Mouse (Mus musculus) liver, embryonic 16.5 days (tissue): ENCODE data around the gene Olfr1297. TPM values are rescaled to one million over a fixed set of nuclear protein-coding genes. Genes with fewer than 3 reads are reported as not detected.

Source experiments
- ATAC-seq: fragments of 200-750 bp; cut with Nextera tagmentation; 2 replicates; pipeline ENCODE4 v1.8.0; 2017; ENCODE audit warnings: low read depth, mild to moderate bottlenecking, moderate number of reproducible peaks, moderate library complexity
- H3K27ac ChIP-seq: fragments of 300-500 bp; sonication (generic); 2 replicates; pipeline ENCODE4 v1.5.1; 2014; ENCODE audit warnings: mild to moderate bottlenecking, low read length
- H3K27me3 ChIP-seq: fragments of 300-500 bp; sonication (generic); 2 replicates; pipeline ENCODE4 v1.6.1; 2014; ENCODE audit warnings: low read depth, low read length, mixed read lengths; ENCODE audit not compliant: control insufficient read depth, insufficient read depth
- H3K36me3 ChIP-seq: fragments of 300-500 bp; sonication (generic); 2 replicates; pipeline ENCODE4 v1.6.1; 2014; ENCODE audit warnings: mild to moderate bottlenecking; ENCODE audit not compliant: control insufficient read depth, insufficient read depth
- H3K4me1 ChIP-seq: fragments of 300-500 bp; sonication (generic); 2 replicates; pipeline ENCODE4 v1.6.1; 2014; ENCODE audit warnings: low read depth, low read length, mixed read lengths; ENCODE audit not compliant: control insufficient read depth
- H3K4me2 ChIP-seq: fragments of 300-500 bp; sonication (generic); 2 replicates; pipeline ENCODE4 v1.6.1; 2014; ENCODE audit warnings: low read depth, low read length, mixed read lengths
- H3K4me3 ChIP-seq: fragments of 300-500 bp; sonication (generic); 2 replicates; pipeline ENCODE4 v1.5.1; 2014; ENCODE audit warnings: low read depth, mild to moderate bottlenecking, low read length
- H3K9ac ChIP-seq: fragments of 300-500 bp; sonication (generic); 2 replicates; pipeline ENCODE4 v1.6.1; 2014; ENCODE audit warnings: low read depth, low read length
- H3K9me3 ChIP-seq: fragments of 300-500 bp; sonication (generic); replicated peaks from 2 replicates; pipeline ENCODE4 v1.6.1; 2016; ENCODE audit warnings: low read length; ENCODE audit not compliant: control insufficient read depth
- WGBS: fragments of 180-500 bp; shearing (Covaris S2); extraction: QIAGEN DNeasy Blood & Tissue Kit; methylation state at CpG from one replicate; pipeline ENCODE4 v1.1.7; 2014; ENCODE audit not compliant: insufficient replicate concordance; 5-methylcytosine and 5-hydroxymethylcytosine counted together
- polyA plus RNA-seq: library from polyadenylated mRNA; unstranded; fragments of >200 nt; fragmentation: Nextera tagmentation; extraction: Ambion mirVana; gene quantifications from 2 replicates; pipeline ENCODE4 v1.2.1, GENCODE M21; 2015

The Olfr1297 gene
- polyA plus RNA-seq = not detected in 2 replicates

- H3K4me2 ChIP-seq = no peak within 1 kb of the TSS
- H3K4me3 ChIP-seq = no peak within 1 kb of the TSS
- H3K9ac ChIP-seq = no peak within 1 kb of the TSS
- H3K4me1 ChIP-seq = no peaks in the 10 kb centered on the region
- no peak within 1 kb of the TSS for H3K27ac ChIP-seq
- no peak for ATAC-seq
- H3K36me3 ChIP-seq = no peaks in the 10 kb centered on the region
- no peaks in the 10 kb centered on the region for H3K9me3 ChIP-seq
- WGBS = 59% methylated on average over 1 of the region's 1 CpGs
- no peaks in the 10 kb centered on the region for H3K27me3 ChIP-seq
Observed at GRCm38 (mm10) chr2:111626397-111626796, at the start of gene Olfr1297. TSS of gene Olfr1297 (minus strand) at chr2:111626497.

GRCm38 (mm10) chr2:111661119-111661518 is 34.8 kb upstream of the Olfr1297 start, which contains the start of gene Olfr1299:
TSS of gene Olfr1299 (plus strand) at chr2:111661419.
- Histone ChIP-seq H3K4me1 (no peaks in the 10 kb centered on the region), H3K4me2 (no peak within 1 kb of the TSS), H3K27ac (no peak within 1 kb of the TSS), H3K9ac (no peak within 1 kb of the TSS), H3K27me3 (no peaks in the 10 kb centered on the region), H3K4me3 (no peak within 1 kb of the TSS), H3K9me3 (no peaks in the 10 kb centered on the region), H3K36me3 (no peaks in the 10 kb centered on the region)
- WGBS = 54% methylated on average over 4 of the region's 4 CpGs
- ATAC-seq = no peak

GRCm38 (mm10) chr2:111649101-111649500 is 22.8 kb upstream of the Olfr1297 start, which contains the start of gene Olfr1298:
TSS of gene Olfr1298 (minus strand) at chr2:111649201.
- H3K36me3 ChIP-seq = no peaks in the 10 kb centered on the region
- H3K27ac ChIP-seq = no peak within 1 kb of the TSS
- H3K4me1 ChIP-seq = no peaks in the 10 kb centered on the region
- no peaks in the 10 kb centered on the region for H3K9me3 ChIP-seq
- no peak for ATAC-seq
- 45% methylated on average over 1 of the region's 1 CpGs for WGBS
- H3K4me2 ChIP-seq = no peak within 1 kb of the TSS
- H3K4me3 ChIP-seq = no peak within 1 kb of the TSS
- no peaks in the 10 kb centered on the region for H3K27me3 ChIP-seq
- no peak within 1 kb of the TSS for H3K9ac ChIP-seq

GRCm38 (mm10) chr2:111569581-111569980 is 56.7 kb downstream of the Olfr1297 start, which contains the start of gene Olfr1295:
TSS of gene Olfr1295 (minus strand) at chr2:111569681.
- no peak within 1 kb of the TSS for H3K4me2 ChIP-seq

More at GRCm38 (mm10) chr2:111569581-111569980, 56.7 kb downstream of the Olfr1297 start, which contains the start of gene Olfr1295:
- Histone ChIP-seq H3K4me1 (no peaks in the 10 kb centered on the region), H3K9ac (no peak within 1 kb of the TSS), H3K27me3 (no peaks in the 10 kb centered on the region), H3K36me3 (no peaks in the 10 kb centered on the region), H3K4me3 (no peak within 1 kb of the TSS), H3K27ac (no peak within 1 kb of the TSS), H3K9me3 (no peaks in the 10 kb centered on the region)
- no peak for ATAC-seq

Other genes starting within 250 kb of the Olfr1297 start
- not detected in 2 replicates for gene Olfr1286, start 203.4 kb downstream of the Olfr1297 start, polyA plus RNA-seq
- not detected in 2 replicates for gene Olfr1287, start 177.4 kb downstream of the Olfr1297 start, polyA plus RNA-seq
- gene Olfr1288, start 152.4 kb downstream of the Olfr1297 start, polyA plus RNA-seq = not detected in 2 replicates
- not detected in 2 replicates for gene Olfr1289, start 145.7 kb downstream of the Olfr1297 start, polyA plus RNA-seq
- not detected in 2 replicates for gene Olfr1290, start 132.7 kb downstream of the Olfr1297 start, polyA plus RNA-seq
- gene Olfr1291-ps1, start 129.3 kb downstream of the Olfr1297 start, polyA plus RNA-seq = not detected in 2 replicates
- gene Olfr1293-ps, start 101.3 kb downstream of the Olfr1297 start, polyA plus RNA-seq = not detected in 2 replicates
- not detected in 2 replicates for gene Olfr1294, start 86.2 kb downstream of the Olfr1297 start, polyA plus RNA-seq
- not detected in 2 replicates for gene Olfr1295, start 56.8 kb downstream of the Olfr1297 start, polyA plus RNA-seq
- gene Olfr1298, start 22.7 kb upstream of the Olfr1297 start, polyA plus RNA-seq = not detected in 2 replicates
- not detected in 2 replicates for gene Olfr1299, start 34.9 kb upstream of the Olfr1297 start, polyA plus RNA-seq
- gene Olfr1301, start 124.5 kb upstream of the Olfr1297 start, polyA plus RNA-seq = not detected in 2 replicates
- gene Olfr1302, start 150.9 kb upstream of the Olfr1297 start, polyA plus RNA-seq = not detected in 2 replicates
- not detected in 2 replicates for gene Olfr1303, start 193.8 kb upstream of the Olfr1297 start, polyA plus RNA-seq